Mouse (Mus musculus) olfactory bulb, adult 2 months (tissue): Measurements from ENCODE around the gene Tmsb10.

ENCODE experiments used
- CTCF ChIP-seq: fragments of 200-500 bp; IDR thresholded peaks from 2 replicates; pipeline ENCODE4 v1.5.1; 2012; ENCODE audit warnings: low read depth, mild to moderate bottlenecking, low read length, moderate library complexity; ENCODE audit not compliant: insufficient read depth
- POLR2A ChIP-seq: fragments of 200-500 bp; IDR thresholded peaks from 2 replicates; pipeline ENCODE4 v1.6.1; 2012; ENCODE audit warnings: mild to moderate bottlenecking, low read depth, low read length, moderate library complexity; ENCODE audit not compliant: insufficient read depth

DNA sequence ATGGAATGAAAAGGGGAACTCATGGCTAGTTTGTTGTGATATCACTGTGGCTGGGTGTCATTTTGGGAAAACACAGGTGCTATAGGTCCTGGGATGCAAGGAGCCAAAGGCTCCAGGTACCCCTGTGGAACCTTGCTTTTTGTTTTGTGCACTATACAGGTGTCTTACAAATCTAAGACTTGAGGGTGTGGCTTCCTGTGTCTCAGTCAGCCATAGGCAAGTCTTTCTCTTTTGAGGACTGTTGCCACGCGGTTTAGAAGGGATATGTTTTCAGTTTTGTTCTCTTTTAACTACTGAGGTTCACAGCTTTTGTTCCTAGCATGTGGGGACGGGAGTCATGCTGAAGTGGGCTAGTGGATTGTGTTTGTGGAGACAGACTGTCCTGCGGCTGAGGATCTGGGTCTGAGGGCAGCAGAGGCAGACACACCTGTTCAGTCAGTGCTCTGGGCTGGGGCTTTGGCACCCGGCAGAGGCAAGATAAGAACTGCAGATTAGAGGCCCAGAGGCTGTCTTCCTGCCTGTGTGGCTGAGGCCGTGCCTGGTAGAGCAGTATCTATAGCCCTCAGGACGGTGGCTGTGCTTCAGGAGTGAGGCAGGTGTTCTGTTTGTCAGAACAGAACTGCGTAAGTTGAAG, 34.6 kb upstream of the Tmsb10 start:
- no peak for TF ChIP-seq POLR2A
- no peak for TF ChIP-seq CTCF
